Comparison of ENCODE assay signal across 9 mouse cellular contexts in genomic region chr9:58267046-58267445, GRCm38 (mm10). TPM values are rescaled to one million over a fixed set of nuclear protein-coding genes. Genes with fewer than 3 reads are reported as not detected.
DNase-seq lines count a peak whose midpoint lies in the region; ATAC-seq and TF ChIP-seq lines count a peak whose summit lies in the region.
"Had no signal": no experiment of that assay in that cellular context is flagged by ENCODE, and none has a peak within 500 bp of the region (broad histone marks: within the 10 kb centered on the region; RNA-seq: fewer than 3 reads in every experiment).

No protein-coding gene starts in this region.

- no peak for TF ChIP-seq EP300 in MEL (IDR thresholded peaks at IDR 0.05; ENCODE audit: low read depth in 1 of 2, low read length in 2 of 2)

- no peak for DNase-seq in heart, adult 8-10 months (ENCODE audit: low spot score)
- no peak for DNase-seq in liver
- no peak for DNase-seq in MEL (ENCODE audit: low read depth, low spot score)
- no peak for DNase-seq in layer of hippocampus, postnatal 10 days (ENCODE audit: low spot score in 2 of 2)
- no peak for DNase-seq in natural killer cell, adult 2 months (ENCODE audit: low spot score in 2 of 2)

- no peak overlapping the region for H3K4me3 ChIP-seq in heart, embryonic 11.5 days (ENCODE audit: low read depth, low read length)
- no peak overlapping the region for H3K4me3 ChIP-seq in liver, embryonic 12.5 days
- no peak overlapping the region for H3K4me3 ChIP-seq in MEL (ENCODE audit: control insufficient read depth in 1 of 2, insufficient read depth in 1 of 2, low read depth in 2 of 2, low read length in 2 of 2)
- H3K4me3 ChIP-seq in limb, embryonic 13.5 days = no peak overlapping the region
- H3K4me3 ChIP-seq: layer of hippocampus, adult 2 months had no signal

- H3K9me3 ChIP-seq in heart, embryonic 11.5 days (replicated peaks; ENCODE audit: control insufficient read depth, low read length) = no peaks in the 10 kb centered on the region
- no peaks in the 10 kb centered on the region for H3K9me3 ChIP-seq in liver, embryonic 12.5 days (replicated peaks)
- no peaks in the 10 kb centered on the region for H3K9me3 ChIP-seq in MEL (replicated peaks; ENCODE audit: insufficient read depth, low read length)
- H3K9me3 ChIP-seq in limb, embryonic 13.5 days = no peaks in the 10 kb centered on the region

- peaks cover 3% of the 10 kb centered on the region; the same call in 1 of the 2 replicates for H3K36me3 ChIP-seq in heart, embryonic 11.5 days (ENCODE audit: control insufficient read depth, insufficient read depth, low read length)
- peaks cover 7% of the 10 kb centered on the region; the same call in 1 of the 2 replicates for H3K36me3 ChIP-seq in liver, embryonic 12.5 days
- H3K36me3 ChIP-seq in MEL (ENCODE audit: control insufficient read depth in 1 of 2, insufficient read depth in 2 of 2, low read length in 2 of 2) = peaks cover 0 to 9% of the 10 kb centered on the region in 2 experiments; a peak in 2 of 4 replicates
- peaks cover 9% of the 10 kb centered on the region for H3K36me3 ChIP-seq in limb, embryonic 13.5 days

- 73% methylated on average over 3 of the region's 3 CpGs for WGBS in heart, embryonic 11.5 days (ENCODE audit: insufficient replicate concordance)
- WGBS in liver, embryonic 12.5 days (ENCODE audit: insufficient replicate concordance) = 57% methylated on average over 3 of the region's 3 CpGs
- 74% methylated on average over 3 of the region's 3 CpGs for WGBS in limb, embryonic 13.5 days

- peak overlapping the region; percentile 46; the same call in 1 of the 2 replicates for H3K9ac ChIP-seq in heart, embryonic 11.5 days (ENCODE audit: low read depth, low read length)
- H3K9ac ChIP-seq in liver, embryonic 12.5 days = no peak overlapping the region
- peak overlapping the region; percentile 4; the same call in 1 of the 2 replicates for H3K9ac ChIP-seq in MEL (ENCODE audit: control insufficient read depth, low read depth, low read length, poor library complexity, severe bottlenecking)
- no peak overlapping the region for H3K9ac ChIP-seq in limb, embryonic 13.5 days

- no peaks in the 10 kb centered on the region for H3K27me3 ChIP-seq in heart, embryonic 11.5 days (ENCODE audit: control insufficient read depth, insufficient read depth, low read length)
- no peaks in the 10 kb centered on the region for H3K27me3 ChIP-seq in liver, embryonic 12.5 days (replicated peaks)
- no peaks in the 10 kb centered on the region for H3K27me3 ChIP-seq in MEL (ENCODE audit: control insufficient read depth in 1 of 2, insufficient read depth in 2 of 2, low read length in 2 of 2)
- H3K27me3 ChIP-seq in limb, embryonic 13.5 days = no peaks in the 10 kb centered on the region

- no peak for TF ChIP-seq POLR2A in MEL (IDR thresholded peaks at IDR 0.05; ENCODE audit: control insufficient read depth in 1 of 2, insufficient read depth in 1 of 2, low read depth in 1 of 2, low read length in 2 of 2, poor library complexity in 1 of 2)

- peak overlapping the region; percentile 64 for H3K27ac ChIP-seq in heart, embryonic 11.5 days (ENCODE audit: low read depth, low read length)
- peak overlapping the region; percentile 63 for H3K27ac ChIP-seq in liver, embryonic 12.5 days
- peak overlapping the region; percentile 0; the same call in 1 of the 2 replicates for H3K27ac ChIP-seq in MEL (ENCODE audit: control insufficient read depth, low read depth, low read length)
- H3K27ac ChIP-seq in limb, embryonic 13.5 days = peak overlapping the region; percentile 52; the same call in 1 of the 2 replicates
- H3K27ac ChIP-seq: layer of hippocampus, adult 2 months had no signal

- H3K4me2 ChIP-seq in heart, embryonic 11.5 days = 0 out of 2 replicates have a peak overlapping the region, but pooled peaks have one; percentile 14
- no peak overlapping the region for H3K4me2 ChIP-seq in liver, embryonic 12.5 days
- no peak overlapping the region for H3K4me2 ChIP-seq in limb, embryonic 13.5 days (replicated peaks)

- no peak for TF ChIP-seq RAD21 in MEL (IDR thresholded peaks at IDR 0.05; ENCODE audit: low read depth, low read length)

- peaks cover 9% of the 10 kb centered on the region for H3K4me1 ChIP-seq in heart, embryonic 11.5 days (ENCODE audit: control insufficient read depth, insufficient read depth, low read length)
- H3K4me1 ChIP-seq in liver, embryonic 12.5 days = peaks cover 25% of the 10 kb centered on the region
- peaks cover 20 to 21% of the 10 kb centered on the region in 2 experiments for H3K4me1 ChIP-seq in MEL (ENCODE audit: control insufficient read depth in 1 of 2, insufficient read depth in 2 of 2, low read length in 2 of 2)
- peaks cover 16% of the 10 kb centered on the region for H3K4me1 ChIP-seq in limb, embryonic 13.5 days

- no peak for ATAC-seq in heart, embryonic 11.5 days (replicated peaks; ENCODE audit: insufficient number of reproducible peaks, low FRiP score, low TSS enrichment)
- no peak for ATAC-seq in liver, embryonic 12.5 days
- no peak for ATAC-seq in limb, embryonic 13.5 days (ENCODE audit: low FRiP score, low read depth)

- H3K79me2 ChIP-seq in MEL (ENCODE audit: control insufficient read depth, insufficient read depth, low read length, poor library complexity) = no peaks in the 10 kb centered on the region

- no peak for TF ChIP-seq CTCF in MEL (IDR thresholded peaks at IDR 0.05 in 2 of 3, conservative IDR thresholded peaks at IDR 0.05 in 1 of 3; ENCODE audit: control insufficient read depth in 1 of 3, insufficient read depth in 1 of 3, low read depth in 2 of 3, low read length in 3 of 3, poor library complexity in 1 of 3, severe bottlenecking in 1 of 3)

TF ChIP-seq in MEL, 35 proteins besides CTCF, POLR2A, EP300 and RAD21:
- no peak for TF ChIP-seq ELF1 (IDR thresholded peaks at IDR 0.05; ENCODE audit: low read depth, low read length)
- no peak for TF ChIP-seq USF2 (IDR thresholded peaks at IDR 0.05; ENCODE audit: borderline replicate concordance in 1 of 2, insufficient read depth in 1 of 2, low read depth in 1 of 2, low read length in 2 of 2)
- no peak for TF ChIP-seq SMC3 (IDR thresholded peaks at IDR 0.05; ENCODE audit: low read depth, low read length)
- no peak for TF ChIP-seq TAL1 (IDR thresholded peaks at IDR 0.05; ENCODE audit: low read length)
- no peak for TF ChIP-seq CHD2 (IDR thresholded peaks at IDR 0.05; ENCODE audit: low read length)
- no peak for TF ChIP-seq MEF2A (IDR thresholded peaks at IDR 0.05; ENCODE audit: extremely low read depth, insufficient replicate concordance, low read depth, low read length, poor library complexity, severe bottlenecking)
- no peak for TF ChIP-seq MAFK (IDR thresholded peaks at IDR 0.05; ENCODE audit: borderline replicate concordance, low read depth, low read length)
- TF ChIP-seq CHD1 (IDR thresholded peaks at IDR 0.05; ENCODE audit: low read depth, low read length) = no peak
- TF ChIP-seq MYC (IDR thresholded peaks at IDR 0.05; ENCODE audit: low read depth, low read length) = no peak
- TF ChIP-seq ZKSCAN1 (IDR thresholded peaks at IDR 0.05; ENCODE audit: low read depth, low read length) = no peak
- TF ChIP-seq NRF1 (IDR thresholded peaks at IDR 0.05; ENCODE audit: insufficient read depth, low read depth, low read length, poor library complexity, severe bottlenecking) = no peak
- TF ChIP-seq POLR2AphosphoS5 (IDR thresholded peaks at IDR 0.05; ENCODE audit: borderline replicate concordance, low read depth, low read length) = no peak

RNA-seq across cellular contexts. Expression of gene Stoml1, which starts 14.1 kb away (rescaled TPM):
- polyA plus RNA-seq in heart, embryonic 11.5 days (2014; fragmentation: Nextera tagmentation; extraction: Ambion mirVana) = 19.4 and 22.2 TPM in 2 replicates
- total RNA-seq in heart, adult 8-10 months (2022) = 10 to 100 TPM in 3 of 4 experiments, 1 to 10 TPM in 1; 9.5 to 13.4 (median 11.7) TPM
- 6.5 and 6.6 TPM in 2 replicates for polyA plus RNA-seq in liver, embryonic 12.5 days (2016; fragmentation: Nextera tagmentation; extraction: Ambion mirVana)
- total RNA-seq in MEL (2012; rRNA removed) = 5.9 and 6.4 TPM in 2 replicates
- polyA plus RNA-seq in MEL (2012; ENCODE audit: insufficient read depth in 1 of 2, insufficient read length in 2 of 2, low read depth in 1 of 2, low replicate concordance in 2 of 2, missing spikeins in 1 of 2) = 1 to 10 TPM in 1 of 2 experiments, not detected in 1; 8.7 TPM
- polyA plus RNA-seq in limb, embryonic 13.5 days (2015; fragmentation: Nextera tagmentation; extraction: Ambion mirVana) = 44.2 and 45.6 TPM in 2 replicates
- total RNA-seq in layer of hippocampus, postnatal 10 days (2021) = 10 to 100 TPM; 77.5 to 80.5 TPM

RNA-seq across cellular contexts. Expression of gene Pml, which starts 17.5 kb away (rescaled TPM):
- 13.5 and 15.5 TPM in 2 replicates for polyA plus RNA-seq in heart, embryonic 11.5 days (2014; fragmentation: Nextera tagmentation; extraction: Ambion mirVana)
- 1 to 10 TPM; 7.0 to 9.1 (median 8.0) TPM for total RNA-seq in heart, adult 8-10 months (2022)
- polyA plus RNA-seq in liver, embryonic 12.5 days (2016; fragmentation: Nextera tagmentation; extraction: Ambion mirVana) = 24.4 and 26.5 TPM in 2 replicates
- 19.3 and 25.2 TPM in 2 replicates for total RNA-seq in MEL (2012; rRNA removed)
- 10 to 100 TPM in 1 of 2 experiments, not detected in 1; 56.6 TPM for polyA plus RNA-seq in MEL (2012; ENCODE audit: insufficient read depth in 1 of 2, insufficient read length in 2 of 2, low read depth in 1 of 2, low replicate concordance in 2 of 2, missing spikeins in 1 of 2)
- polyA plus RNA-seq in limb, embryonic 13.5 days (2015; fragmentation: Nextera tagmentation; extraction: Ambion mirVana) = 15.3 and 18.2 TPM in 2 replicates
- 1 to 10 TPM; 7.3 to 9.1 TPM for total RNA-seq in layer of hippocampus, postnatal 10 days (2021)

RNA-seq across cellular contexts. Expression of gene Loxl1, which starts 45.9 kb away (rescaled TPM):
- 36.8 and 37.8 TPM in 2 replicates for polyA plus RNA-seq in heart, embryonic 11.5 days (2014; fragmentation: Nextera tagmentation; extraction: Ambion mirVana)
- total RNA-seq in heart, adult 8-10 months (2022) = 10 to 100 TPM; 14.3 to 19.3 (median 16.6) TPM
- 3.7 and 5.1 TPM in 2 replicates for polyA plus RNA-seq in liver, embryonic 12.5 days (2016; fragmentation: Nextera tagmentation; extraction: Ambion mirVana)
- not detected in 2 replicates for total RNA-seq in MEL (2012; rRNA removed)
- polyA plus RNA-seq in MEL (2012; ENCODE audit: insufficient read depth in 1 of 2, insufficient read length in 2 of 2, low read depth in 1 of 2, low replicate concordance in 2 of 2, missing spikeins in 1 of 2) = not detected
- polyA plus RNA-seq in limb, embryonic 13.5 days (2015; fragmentation: Nextera tagmentation; extraction: Ambion mirVana) = 51.3 and 52.2 TPM in 2 replicates
- 1 to 10 TPM; 5.0 to 5.7 TPM for total RNA-seq in layer of hippocampus, postnatal 10 days (2021)

Comparison
In these comparisons a context has a peak if more than half of its experiments do, and no peak if none do; other contexts are left out.
1. H3K27ac ChIP-seq: peak in every context shown above with its lines; median percentile 64 in heart, embryonic 11.5 days; 63 in liver, embryonic 12.5 days; 52 in limb, embryonic 13.5 days; 0 in MEL.
2. H3K9ac ChIP-seq: peak in heart, embryonic 11.5 days (single experiment) and MEL (single experiment); none in liver, embryonic 12.5 days (single experiment) and limb, embryonic 13.5 days (single experiment).